Mouse (Mus musculus) heart, postnatal 14 days (tissue): ENCODE data around the gene Far1. TPM values are rescaled to one million over a fixed set of nuclear protein-coding genes. Genes with fewer than 3 reads are reported as not detected.

Source experiments
- DNase-seq, 2 experiments: peaks; one replicate each; pipeline ENCODE4 v3.0.0; 2021 to 2022
- intact Hi-C: fragments of 180-260 bp; cut with DNase I; formaldehyde crosslinking; loops from one replicate; pipeline ENCODE4 v1.15.1; 2025
- long read RNA-seq, 2 experiments: library from polyadenylated mRNA; stranded (forward); transcript quantifications; one replicate each; pipeline ENCODE4 v2.0.0; 2021
- total RNA-seq, 2 experiments: library from RNA; stranded (reverse); gene quantifications; 2 replicates each; pipeline ENCODE4 v1.2.3; 2021

Far1 gene
- total RNA-seq, result 10 to 100 TPM; 29.3 to 32.8 TPM
- long read RNA-seq, experiment 1, full-length matches to known transcripts, result 3 of 7 reads
- long read RNA-seq, experiment 1, partial matches to known transcripts, result 1 of 7 reads
- long read RNA-seq, experiment 1, other reads (novel, unspliced or antisense), result 3 of 7 reads
- long read RNA-seq, experiment 2, full-length matches to known transcripts, result 7 of 12 reads
- long read RNA-seq, experiment 2, partial matches to known transcripts, result 0 of 12 reads
- long read RNA-seq, experiment 2, other reads (novel, unspliced or antisense), result 5 of 12 reads

GRCm38 (mm10) chr7:113513286-113513962 is at the start of gene Far1:
Gene Far1 (plus strand): TSS chr7:113513834.
- peak; percentile 98 to 99 for DNase-seq
- intact Hi-C loops, result loop anchor here (10.0 kb wide), 1 partner anchor 139 kb away; no protein-coding TSS in a partner anchor

GRCm38 (mm10) chr7:113468345-113468744 is 45.3 kb upstream of the Far1 start:
- DNase-seq, result no peak
- intact Hi-C loops, result no loop called here

GRCm38 (mm10) chr7:113470671-113471070 is 43.0 kb upstream of the Far1 start:
- no peak for DNase-seq
- intact Hi-C loops, result no loop called here

- DNase-seq, result no peak
- intact Hi-C loops, result no loop called here
Measured at GRCm38 (mm10) chr7:113471653-113472052, 42.0 kb upstream of the Far1 start.

GRCm38 (mm10) chr7:113495792-113496191 is 17.8 kb upstream of the Far1 start:
- intact Hi-C loops, result no loop called here
- no peak for DNase-seq

- no peak for DNase-seq
- intact Hi-C loops, result no loop called here
Measured at GRCm38 (mm10) chr7:113498413-113498812, 15.2 kb upstream of the Far1 start.

- intact Hi-C loops, result no loop called here
- DNase-seq, result no peak
Measured at GRCm38 (mm10) chr7:113499821-113500220, 13.8 kb upstream of the Far1 start.

- DNase-seq, result no peak
- intact Hi-C loops, result no loop called here
Measured at GRCm38 (mm10) chr7:113502453-113502852, 11.2 kb upstream of the Far1 start.

- intact Hi-C loops, result no loop called here
- no peak for DNase-seq
Measured at GRCm38 (mm10) chr7:113505047-113505446, 8.6 kb upstream of the Far1 start.

GRCm38 (mm10) chr7:113505516-113506045 is 8.1 kb upstream of the Far1 start:
- intact Hi-C loops, result no loop called here
- no peak for DNase-seq

- DNase-seq, result no peak
- intact Hi-C loops, result no loop called here
Measured at GRCm38 (mm10) chr7:113507846-113508245, 5.8 kb upstream of the Far1 start.

- intact Hi-C loops, result loop anchor here (10.0 kb wide), 1 partner anchor 137 kb away; no protein-coding TSS in a partner anchor
- DNase-seq, result no peak
Measured at GRCm38 (mm10) chr7:113511396-113511795, 2.2 kb upstream of the Far1 start.

- intact Hi-C loops, result loop anchor here (10.0 kb wide), 1 partner anchor 138 kb away; no protein-coding TSS in a partner anchor
- no peak for DNase-seq
Measured at GRCm38 (mm10) chr7:113512527-113513285, 928 bp upstream of the Far1 start.

GRCm38 (mm10) chr7:113513963-113514649 is 472 bp downstream of the Far1 start:
- intact Hi-C loops, result loop anchor here (10.0 kb wide), 1 partner anchor 139 kb away; no protein-coding TSS in a partner anchor
- DNase-seq, result no peak

GRCm38 (mm10) chr7:113515831-113516230 is 2.2 kb downstream of the Far1 start:
- intact Hi-C loops, result loop anchor here (10.0 kb wide), 1 partner anchor 141 kb away; no protein-coding TSS in a partner anchor
- no peak for DNase-seq

- intact Hi-C loops, result loop anchor here (10.0 kb wide), 1 partner anchor 144 kb away; no protein-coding TSS in a partner anchor
- no peak for DNase-seq
Measured at GRCm38 (mm10) chr7:113518419-113518818, 4.8 kb downstream of the Far1 start.

- intact Hi-C loops, result loop anchor here (10.0 kb wide), 1 partner anchor 144 kb away; no protein-coding TSS in a partner anchor
- DNase-seq, result no peak
Measured at GRCm38 (mm10) chr7:113518961-113519360, 5.3 kb downstream of the Far1 start.

- no peak for DNase-seq
- intact Hi-C loops, result no loop called here
Measured at GRCm38 (mm10) chr7:113543158-113543557, 29.5 kb downstream of the Far1 start.

GRCm38 (mm10) chr7:113551742-113552463 is 38.3 kb downstream of the Far1 start:
- intact Hi-C loops, result no loop called here
- no peak for DNase-seq
